Mouse (Mus musculus) myocyte (in vitro differentiated cells): ENCODE data around the gene Usp30. TPM values are rescaled to one million over a fixed set of nuclear protein-coding genes. Genes with fewer than 3 reads are reported as not detected.
A peak's percentile ranks its signal among the peaks of the same experiment; 100 is the strongest.

Experiments
- H3K27me3 ChIP-seq: one replicate; pipeline ENCODE4 v1.6.1; 2011; ENCODE audit not compliant: control insufficient read depth, insufficient read depth, insufficient read length
- H3K36me3 ChIP-seq: one replicate; pipeline ENCODE4 v1.6.1; 2011; ENCODE audit not compliant: control insufficient read depth, insufficient read depth
- H3K4me2 ChIP-seq: one replicate; pipeline ENCODE4 v1.6.1; 2011; ENCODE audit warnings: low read depth, control low read depth
- H3K4me3 ChIP-seq: one replicate; pipeline ENCODE4 v1.5.1; 2011; ENCODE audit warnings: mild to moderate bottlenecking, control low read depth, moderate library complexity
- H3K79me2 ChIP-seq: one replicate; pipeline ENCODE4 v1.6.1; 2011; ENCODE audit not compliant: control insufficient read depth, insufficient read depth
- H3ac ChIP-seq: one replicate; pipeline ENCODE4 v1.6.1; 2011; ENCODE audit not compliant: control insufficient read depth, insufficient read length
- CEBPB ChIP-seq: IDR thresholded peaks from 2 replicates; pipeline ENCODE4 v1.6.1; 2011; ENCODE audit warnings: mild to moderate bottlenecking, moderate library complexity; ENCODE audit not compliant: poor library complexity, insufficient read depth, severe bottlenecking
- E2F4 ChIP-seq: IDR thresholded peaks from one replicate; pipeline ENCODE4 v1.6.1; 2011; ENCODE audit warnings: mild to moderate bottlenecking, control low read depth, moderate library complexity; ENCODE audit not compliant: insufficient read depth
- MAX ChIP-seq: IDR thresholded peaks from one replicate; pipeline ENCODE4 v1.6.1; 2011; ENCODE audit warnings: low read depth, mild to moderate bottlenecking, control low read depth
- MYOD1 ChIP-seq, 3 experiments: IDR thresholded peaks; one replicate each; pipeline ENCODE4 v1.6.1; 2011; ENCODE audit warnings: control low read depth in 2 of 3, low read depth in 2 of 3, mild to moderate bottlenecking in 2 of 3, moderate library complexity in 1 of 3; ENCODE audit not compliant: insufficient read length in 2 of 3, control insufficient read depth in 1 of 3
- MYOG ChIP-seq, 3 experiments: IDR thresholded peaks; one replicate each; pipeline ENCODE4 v1.6.1; 2011; ENCODE audit warnings: control low read depth in 2 of 3, low read depth in 2 of 3, mild to moderate bottlenecking in 2 of 3; ENCODE audit not compliant: insufficient read length in 2 of 3, control insufficient read depth in 1 of 3, insufficient read depth in 1 of 3
- POLR2A ChIP-seq: IDR thresholded peaks from one replicate; pipeline ENCODE4 v1.6.1; 2011; ENCODE audit warnings: low read depth, mild to moderate bottlenecking, control low read depth, moderate library complexity; ENCODE audit not compliant: insufficient read length
- POLR2AphosphoS2 ChIP-seq: IDR thresholded peaks from one replicate; pipeline ENCODE4 v1.6.1; 2011; ENCODE audit warnings: low read depth, control low read depth; ENCODE audit not compliant: insufficient read length
- REST ChIP-seq: IDR thresholded peaks from one replicate; pipeline ENCODE4 v1.6.1; 2011; ENCODE audit warnings: mild to moderate bottlenecking, control low read depth, moderate library complexity; ENCODE audit not compliant: insufficient read depth, insufficient read length
- SRF ChIP-seq: IDR thresholded peaks from one replicate; pipeline ENCODE4 v1.6.1; 2011; ENCODE audit warnings: low read depth; ENCODE audit not compliant: control insufficient read depth, insufficient read length
- TCF12 ChIP-seq: IDR thresholded peaks from one replicate; pipeline ENCODE4 v1.6.1; 2011; ENCODE audit warnings: mild to moderate bottlenecking, control low read depth; ENCODE audit not compliant: poor library complexity, insufficient read depth, severe bottlenecking
- TCF3 ChIP-seq: IDR thresholded peaks from one replicate; pipeline ENCODE4 v1.6.1; 2011; ENCODE audit warnings: low read depth, control low read depth; ENCODE audit not compliant: insufficient read length
- USF1 ChIP-seq: IDR thresholded peaks from one replicate; pipeline ENCODE4 v1.6.1; 2011; ENCODE audit warnings: low read depth, mild to moderate bottlenecking, control low read depth, moderate library complexity
- polyA plus RNA-seq: library from polyadenylated mRNA; unstranded; fragments of >200 nt; fragmentation: generic; extraction: Trizol; gene quantifications from one replicate; pipeline ENCODE4 v1.2.1, GENCODE M21; 2012; ENCODE audit warnings: missing spikeins

Gene Usp30
- polyA plus RNA-seq, 1 experiment = 12.3 TPM

GRCm38 (mm10) chr5:114090421-114091013 lies 25.3 kb downstream of the Usp30 start:
- H3K27me3 ChIP-seq = peaks cover 27% of the 10 kb centered on the region
- no peaks in the 10 kb centered on the region for H3K79me2 ChIP-seq
- H3K4me3 ChIP-seq = no peak overlapping the region
- H3ac ChIP-seq = no peak overlapping the region
- no peak for TF ChIP-seq USF1
- TF ChIP-seq MAX = no peak
- no peak for TF ChIP-seq MYOD1 (IDR thresholded peaks at IDR 0.05; ENCODE audit: control insufficient read depth in 1 of 3, insufficient read length in 2 of 3, low read depth in 2 of 3)
- no peak for TF ChIP-seq SRF
- TF ChIP-seq POLR2A = no peak
- no peak for TF ChIP-seq MYOG (IDR thresholded peaks at IDR 0.05; ENCODE audit: control insufficient read depth in 1 of 3, insufficient read depth in 1 of 3, insufficient read length in 2 of 3, low read depth in 2 of 3)
- H3K4me2 ChIP-seq = no peak overlapping the region
- no peaks in the 10 kb centered on the region for H3K36me3 ChIP-seq

GRCm38 (mm10) chr5:114091057-114091807 lies 26.0 kb downstream of the Usp30 start, which contains the start of gene Svop:
Svop (minus strand) TSS chr5:114091570.
- Histone ChIP-seq H3K36me3 (no peaks in the 10 kb centered on the region), H3K4me2 (no peak within 1 kb of the TSS), H3K79me2 (no peaks in the 10 kb centered on the region), H3ac (no peak within 1 kb of the TSS), H3K4me3 (no peak within 1 kb of the TSS), H3K27me3 (peaks cover 24% of the 10 kb centered on the region)
- TF ChIP-seq REST (peak; percentile 89), MYOG (IDR thresholded peaks at IDR 0.05; ENCODE audit: control insufficient read depth in 1 of 3, insufficient read depth in 1 of 3, insufficient read length in 2 of 3, low read depth in 2 of 3) (no peak)

- Histone ChIP-seq H3K4me2 (peak overlapping the region; percentile 91), H3K79me2 (peaks cover 8% of the 10 kb centered on the region), H3ac (peak overlapping the region; percentile 59), H3K36me3 (no peaks in the 10 kb centered on the region), H3K4me3 (peak overlapping the region; percentile 39), H3K27me3 (peaks cover 3% of the 10 kb centered on the region)
- TF ChIP-seq E2F4 = no peak
- TF ChIP-seq MAX = no peak
- TF ChIP-seq USF1 = no peak
- no peak for TF ChIP-seq POLR2AphosphoS2
- no peak for TF ChIP-seq TCF12
- no peak for TF ChIP-seq TCF3
- TF ChIP-seq MYOD1 (IDR thresholded peaks at IDR 0.05; ENCODE audit: control insufficient read depth in 1 of 3, insufficient read length in 2 of 3, low read depth in 2 of 3) = no peak
- TF ChIP-seq MYOG (IDR thresholded peaks at IDR 0.05; ENCODE audit: control insufficient read depth in 1 of 3, insufficient read depth in 1 of 3, insufficient read length in 2 of 3, low read depth in 2 of 3) = no peak
- no peak for TF ChIP-seq REST
- no peak for TF ChIP-seq SRF
- TF ChIP-seq POLR2A = no peak
These were observed 34.6 kb downstream of the Usp30 start for GRCm38 (mm10) chr5:114099709-114100389.

GRCm38 (mm10) chr5:114100390-114101099 lies 35.3 kb downstream of the Usp30 start:
- TF ChIP-seq POLR2A (peak; percentile 29), E2F4 (no peak)

GRCm38 (mm10) chr5:114101873-114102272 lies 36.6 kb downstream of the Usp30 start:
- Histone ChIP-seq H3K27me3 (no peaks in the 10 kb centered on the region), H3ac (no peak overlapping the region), H3K4me3 (no peak overlapping the region), H3K4me2 (no peak overlapping the region), H3K79me2 (peaks cover 8% of the 10 kb centered on the region), H3K36me3 (no peaks in the 10 kb centered on the region)
- TF ChIP-seq POLR2A (no peak), REST (no peak), SRF (no peak), USF1 (no peak), POLR2AphosphoS2 (no peak), TCF3 (no peak), E2F4 (no peak), TCF12 (no peak), CEBPB (no peak), MAX (no peak)

More at GRCm38 (mm10) chr5:114100390-114101099, 35.3 kb downstream of the Usp30 start:
- Histone ChIP-seq H3K4me3 (peak overlapping the region; percentile 39), H3K79me2 (peaks cover 8% of the 10 kb centered on the region), H3K27me3 (no peaks in the 10 kb centered on the region), H3K36me3 (no peaks in the 10 kb centered on the region), H3ac (peak overlapping the region; percentile 59), H3K4me2 (peak overlapping the region; percentile 89)
